Mouse (Mus musculus) ES-E14 (cell line): ENCODE measurements around the gene Sstr5. TPM values are rescaled to one million over a fixed set of nuclear protein-coding genes. Genes with fewer than 3 reads are reported as not detected.

Experiments used
- DNase-seq: peaks from one replicate; pipeline ENCODE4 v3.0.0-alpha.2; 2013; ENCODE audit warnings: low read depth, low spot score
- H3K27ac ChIP-seq: 2 replicates; pipeline ENCODE4 v1.5.1; 2012; ENCODE audit warnings: low read depth, mild to moderate bottlenecking, low read length, moderate library complexity, mixed read lengths; ENCODE audit not compliant: poor library complexity, insufficient read depth, severe bottlenecking
- H3K36me3 ChIP-seq: 2 replicates; pipeline ENCODE4 v1.6.1; 2012; ENCODE audit warnings: mild to moderate bottlenecking, low read length, moderate library complexity, mixed read lengths; ENCODE audit not compliant: control insufficient read depth, poor library complexity, insufficient read depth, severe bottlenecking
- H3K4me1 ChIP-seq, 2 experiments: fragments of 150-350 bp in 1 of 2; sonication (generic) in 1 of 2; 2 replicates each; pipeline ENCODE4 v1.6.1; 2012; ENCODE audit warnings: low read length in 2 of 2, mild to moderate bottlenecking in 1 of 2, mixed read lengths in 1 of 2; ENCODE audit not compliant: control insufficient read depth in 2 of 2, insufficient read depth in 2 of 2, poor library complexity in 1 of 2
- H3K4me3 ChIP-seq, 2 experiments: fragments of 150-350 bp in 1 of 2; sonication (generic) in 1 of 2; 2 replicates each; pipeline ENCODE4 v1.5.1; 2012; ENCODE audit warnings: low read length in 2 of 2, low read depth in 1 of 2, mild to moderate bottlenecking in 1 of 2, mixed read lengths in 1 of 2; ENCODE audit not compliant: insufficient read depth in 1 of 2, poor library complexity in 1 of 2, severe bottlenecking in 1 of 2
- H3K9ac ChIP-seq: 2 replicates; pipeline ENCODE4 v1.6.1; 2012; ENCODE audit warnings: low read depth, mild to moderate bottlenecking, low read length, mixed read lengths; ENCODE audit not compliant: poor library complexity, insufficient read depth, severe bottlenecking
- H3K9me3 ChIP-seq: fragments of 150-350 bp; sonication (generic); 2 replicates; pipeline ENCODE4 v1.6.1; 2012; ENCODE audit warnings: low read depth, mild to moderate bottlenecking, low read length; ENCODE audit not compliant: control insufficient read depth, insufficient read depth
- CHD2 ChIP-seq: IDR thresholded peaks from 2 replicates; pipeline ENCODE4 v1.6.1; 2014; ENCODE audit warnings: mild to moderate bottlenecking, low read depth, low read length, inconsistent platforms
- HCFC1 ChIP-seq: IDR thresholded peaks from 2 replicates; pipeline ENCODE4 v1.6.1; 2012; ENCODE audit warnings: low read length, inconsistent platforms, borderline replicate concordance; ENCODE audit not compliant: insufficient read depth
- MAFK ChIP-seq: IDR thresholded peaks from 2 replicates; pipeline ENCODE4 v1.6.1; 2014; ENCODE audit warnings: mild to moderate bottlenecking, low read depth, low read length, inconsistent platforms; ENCODE audit not compliant: insufficient read depth
- ZC3H11A ChIP-seq: IDR thresholded peaks from 2 replicates; pipeline ENCODE4 v1.6.1; 2012; ENCODE audit warnings: low read depth, mild to moderate bottlenecking, inconsistent platforms, low read length, borderline replicate concordance
- ZNF384 ChIP-seq: IDR thresholded peaks from 2 replicates; pipeline ENCODE4 v1.6.1; 2012; ENCODE audit warnings: low read depth, low read length, inconsistent platforms
- in situ Hi-C, 2 experiments: fragments of 600-800 bp; cut with MboI; formaldehyde crosslinking; loops; one replicate each; pipeline ENCODE4 v1.15.1; 2025; ENCODE audit warnings: low sequenced_read_pairs in 2 of 2, inconsistent platforms in 1 of 2; ENCODE audit not compliant: unreplicated experiment in 2 of 2
- total RNA-seq: library from RNA; depleted of rRNA; stranded (reverse); fragments of 300-350 nt; gene quantifications from 2 replicates; pipeline ENCODE4 v1.2.3, GENCODE M21; 2012; rRNA removed

The Sstr5 gene
- total RNA-seq, 1 experiment = 1.3 TPM

- in situ Hi-C loops = no loop called here
- H3K9ac ChIP-seq = no peak overlapping the region
- H3K4me3 ChIP-seq = no peak overlapping the region
- H3K9me3 ChIP-seq = no peaks in the 10 kb centered on the region
- no peak for TF ChIP-seq ZC3H11A
- no peak for TF ChIP-seq ZNF384
- TF ChIP-seq HCFC1 = no peak
- no peak for TF ChIP-seq MAFK
- no peak for TF ChIP-seq CHD2
- H3K27ac ChIP-seq = no peak overlapping the region
- H3K4me1 ChIP-seq = no peaks in the 10 kb centered on the region
- no peak for DNase-seq
- no peaks in the 10 kb centered on the region for H3K36me3 ChIP-seq
Measured at GRCm38 (mm10) chr17:25445074-25445473, 52.0 kb downstream of the Sstr5 start.

- Histone ChIP-seq H3K4me1 (no peaks in the 10 kb centered on the region), H3K27ac (no peak overlapping the region), H3K36me3 (no peaks in the 10 kb centered on the region), H3K4me3 (no peak overlapping the region), H3K9me3 (no peaks in the 10 kb centered on the region), H3K9ac (no peak overlapping the region)
- in situ Hi-C loops = no loop called here
- DNase-seq = no peak
- TF ChIP-seq HCFC1 (no peak), CHD2 (no peak), MAFK (no peak), ZNF384 (no peak), ZC3H11A (no peak)
Measured at GRCm38 (mm10) chr17:25442889-25443288, 54.2 kb downstream of the Sstr5 start.

- Histone ChIP-seq H3K9ac (no peak overlapping the region), H3K4me3 (no peak overlapping the region), H3K27ac (no peak overlapping the region), H3K36me3 (no peaks in the 10 kb centered on the region), H3K9me3 (no peaks in the 10 kb centered on the region), H3K4me1 (no peaks in the 10 kb centered on the region)
- no peak for TF ChIP-seq ZC3H11A
- TF ChIP-seq MAFK = no peak
- no peak for TF ChIP-seq ZNF384
- TF ChIP-seq CHD2 = no peak
- TF ChIP-seq HCFC1 = no peak
- DNase-seq = no peak
- in situ Hi-C loops = no loop called here
Measured at GRCm38 (mm10) chr17:25441417-25441816, 55.7 kb downstream of the Sstr5 start.

Other genes with a start within 250 kb of the Sstr5 start
- gene Baiap3, start 240.9 kb downstream of the Sstr5 start, total RNA-seq = 1.4 and 1.9 TPM in 2 replicates
- gene Ube2i, start 222.7 kb downstream of the Sstr5 start, total RNA-seq = 427 and 443 TPM in 2 replicates
- gene Prss34, start 198.9 kb downstream of the Sstr5 start, total RNA-seq = not detected in 2 replicates
- not detected in 2 replicates for gene Prss28, start 188.6 kb downstream of the Sstr5 start, total RNA-seq
- gene Prss29, start 178.6 kb downstream of the Sstr5 start, total RNA-seq = not detected in 2 replicates
- not detected in 2 replicates for gene Tpsab1, start 151.7 kb downstream of the Sstr5 start, total RNA-seq
- gene Tpsb2, start 131.0 kb downstream of the Sstr5 start, total RNA-seq = not detected in 2 replicates
- not detected in 2 replicates for gene Tpsg1, start 128.0 kb downstream of the Sstr5 start, total RNA-seq
- 2.1 and 5.3 TPM in 2 replicates for gene Cacna1h, start 63.5 kb downstream of the Sstr5 start, total RNA-seq
- gene Tekt4, start 42.7 kb downstream of the Sstr5 start, total RNA-seq = 0.16 TPM in 1 of 2 replicates, not detected in the other
- 0.40 and 0.42 TPM in 2 replicates for gene Sox8, start 73.4 kb upstream of the Sstr5 start, total RNA-seq
- gene Lmf1, start 81.8 kb upstream of the Sstr5 start, total RNA-seq = 16.6 and 33.6 TPM in 2 replicates
- gene Gng13, start 219.9 kb upstream of the Sstr5 start, total RNA-seq = 9.9 and 14.5 TPM in 2 replicates
- gene Chtf18, start 230.1 kb upstream of the Sstr5 start, total RNA-seq = 102 and 151 TPM in 2 replicates
- gene Rpusd1, start 230.4 kb upstream of the Sstr5 start, total RNA-seq = 7.6 and 8.7 TPM in 2 replicates
- 0.27 and 0.58 TPM in 2 replicates for gene Mslnl, start 238.8 kb upstream of the Sstr5 start, total RNA-seq